Mouse (Mus musculus) small intestine, adult 2 months (tissue): ENCODE measurements around the gene Rnf224.

Source experiments
- CTCF ChIP-seq: fragments of 200-500 bp; IDR thresholded peaks from 2 replicates; pipeline ENCODE4 v1.5.1; 2012; ENCODE audit warnings: low read depth, mild to moderate bottlenecking, control low read depth, inconsistent platforms, low read length, moderate library complexity, mixed read lengths; ENCODE audit not compliant: insufficient replicate concordance, insufficient read length; ENCODE audit errors: extremely low read depth
- POLR2A ChIP-seq: fragments of 200-500 bp; IDR thresholded peaks from 2 replicates; pipeline ENCODE4 v1.6.1; 2012; ENCODE audit warnings: low read depth, mild to moderate bottlenecking, control low read depth, inconsistent platforms, low read length, moderate library complexity

DNA sequence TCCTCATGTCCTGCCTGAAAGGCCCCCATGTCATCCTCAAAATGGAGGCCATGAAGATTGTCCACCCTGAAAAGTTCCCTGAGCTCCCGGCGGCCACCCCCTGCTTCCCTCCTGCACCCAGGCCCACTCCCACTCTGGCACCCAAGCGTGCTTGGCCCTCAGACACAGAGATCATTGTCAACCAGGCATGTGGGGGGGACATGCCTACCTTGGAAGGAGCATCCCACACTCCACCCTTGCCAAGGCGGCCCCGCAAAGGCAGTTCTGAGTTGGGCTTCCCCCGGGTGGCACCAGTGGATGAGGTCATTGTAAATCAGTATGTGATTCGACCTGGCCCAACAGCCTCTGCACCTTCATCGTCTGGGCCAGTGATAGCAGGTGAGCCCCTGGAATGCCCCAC lies 6.8 kb upstream of the Rnf224 start:
- TF ChIP-seq POLR2A, result no peak
- no peak for TF ChIP-seq CTCF
